Mouse (Mus musculus): ENCODE results near the gene Camsap2. TPM values are rescaled to one million over a fixed set of nuclear protein-coding genes. Genes with fewer than 3 reads are reported as not detected.

Gene Camsap2
- polyA plus RNA-seq, 1 experiment = not detected

DNA sequence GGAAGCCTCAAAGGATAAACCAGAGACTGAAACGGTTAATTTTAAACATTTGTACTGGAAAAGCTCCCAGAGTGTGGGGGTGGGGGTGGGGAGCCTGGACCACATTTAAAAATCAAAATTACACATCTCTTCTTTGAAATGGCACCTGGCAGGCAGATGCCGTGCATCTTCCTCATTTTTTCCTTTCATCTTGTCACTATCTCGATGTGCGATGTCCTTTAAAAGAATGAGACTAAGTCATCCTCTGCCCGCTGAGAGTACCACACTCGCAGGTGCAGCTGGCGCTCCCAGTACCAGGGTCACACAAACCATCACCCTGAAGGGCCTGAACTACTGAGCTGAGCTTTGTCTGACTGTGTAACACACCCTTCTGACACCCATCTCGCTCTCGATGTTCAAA is 87.4 kb downstream of the Camsap2 start:
- 72% methylated on average over 9 of the region's 9 CpGs for WGBS
- no peak overlapping the region for H3K27ac ChIP-seq (ENCODE audit: insufficient read depth, low read depth, low read length)
- H3K4me1 ChIP-seq (ENCODE audit: control insufficient read depth, insufficient read depth, low read length) = peaks cover 19% of the 10 kb centered on the region
- H3K4me3 ChIP-seq (ENCODE audit: insufficient read depth, low read depth, low read length) = no peak overlapping the region
- TF ChIP-seq POLR2A (IDR thresholded peaks at IDR 0.05; ENCODE audit: insufficient read depth, low read depth, low read length) (no peak), CTCF (IDR thresholded peaks at IDR 0.05; ENCODE audit: insufficient read depth, low read depth, low read length) (no peak)

- Histone ChIP-seq H3K4me3 (ENCODE audit: insufficient read depth, low read depth, low read length) (no peak overlapping the region), H3K27ac (ENCODE audit: insufficient read depth, low read depth, low read length) (no peak overlapping the region), H3K4me1 (ENCODE audit: control insufficient read depth, insufficient read depth, low read length) (peaks cover 10% of the 10 kb centered on the region)
- TF ChIP-seq POLR2A (IDR thresholded peaks at IDR 0.05; ENCODE audit: insufficient read depth, low read depth, low read length) = no peak
- no peak for TF ChIP-seq CTCF (IDR thresholded peaks at IDR 0.05; ENCODE audit: insufficient read depth, low read depth, low read length)
- WGBS = 75% methylated on average over 8 of the region's 8 CpGs
These were observed 90.2 kb downstream of the Camsap2 start for GRCm38 (mm10) chr1:136255657-136256056.

GRCm38 (mm10) chr1:136255174-136255573 is 90.7 kb downstream of the Camsap2 start:
- no peak overlapping the region for H3K27ac ChIP-seq (ENCODE audit: insufficient read depth, low read depth, low read length)
- TF ChIP-seq POLR2A (IDR thresholded peaks at IDR 0.05; ENCODE audit: insufficient read depth, low read depth, low read length) (no peak), CTCF (IDR thresholded peaks at IDR 0.05; ENCODE audit: insufficient read depth, low read depth, low read length) (no peak)
- H3K4me1 ChIP-seq (ENCODE audit: control insufficient read depth, insufficient read depth, low read length) = peaks cover 7% of the 10 kb centered on the region
- no peak overlapping the region for H3K4me3 ChIP-seq (ENCODE audit: insufficient read depth, low read depth, low read length)
- WGBS = 68% methylated on average over 6 of the region's 6 CpGs

DNA sequence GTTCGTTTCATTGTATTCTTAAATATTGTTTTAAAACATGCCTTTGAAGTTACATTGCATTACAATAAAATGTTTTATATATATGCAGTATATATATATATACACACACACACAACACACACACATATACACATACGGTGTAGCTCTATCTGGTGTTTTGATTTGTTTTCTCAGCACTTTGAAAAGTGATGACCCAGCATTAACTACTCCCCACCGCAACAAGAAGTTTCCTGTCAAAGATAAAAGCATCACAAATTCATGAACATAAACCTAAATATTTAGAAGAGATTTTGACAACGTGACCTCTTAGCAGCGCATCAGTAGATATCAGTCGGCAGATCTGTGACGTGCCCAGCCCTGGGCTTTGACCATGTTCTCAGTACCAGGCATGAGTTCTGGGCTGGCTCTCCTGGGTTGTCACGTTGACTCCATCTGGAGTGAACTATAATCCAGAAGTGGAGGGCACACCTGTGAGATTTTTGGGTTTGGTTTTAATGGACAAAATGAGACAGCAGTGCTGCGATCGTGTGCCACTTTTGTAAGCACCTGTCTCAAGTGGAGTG is 91.3 kb downstream of the Camsap2 start:
- H3K4me1 ChIP-seq (ENCODE audit: control insufficient read depth, insufficient read depth, low read length) = peaks cover 7% of the 10 kb centered on the region
- no peak overlapping the region for H3K4me3 ChIP-seq (ENCODE audit: insufficient read depth, low read depth, low read length)
- WGBS = 93% methylated on average over 10 of the region's 10 CpGs
- TF ChIP-seq POLR2A (IDR thresholded peaks at IDR 0.05; ENCODE audit: insufficient read depth, low read depth, low read length) = no peak
- no peak for TF ChIP-seq CTCF (IDR thresholded peaks at IDR 0.05; ENCODE audit: insufficient read depth, low read depth, low read length)
- no peak overlapping the region for H3K27ac ChIP-seq (ENCODE audit: insufficient read depth, low read depth, low read length)

DNA sequence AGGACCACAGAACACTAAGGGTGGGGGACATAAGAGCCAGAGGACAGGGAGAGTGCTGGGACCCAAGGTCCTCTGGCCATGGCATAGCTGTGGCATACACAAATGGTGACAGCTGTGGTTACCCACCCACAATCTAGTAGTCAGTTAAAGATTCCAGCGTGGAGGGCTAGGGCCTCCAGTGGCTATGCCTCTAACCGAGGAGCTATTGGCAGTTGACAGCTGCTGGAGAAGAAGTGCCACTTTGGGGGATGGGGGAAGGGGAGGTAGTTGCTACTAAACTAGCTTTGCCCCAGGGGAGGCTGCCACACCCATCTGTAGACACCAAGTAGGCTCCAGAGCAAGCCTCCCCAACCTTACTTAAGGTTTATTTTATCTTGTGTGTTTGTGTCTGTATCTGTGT is 92.4 kb downstream of the Camsap2 start:
- no peak overlapping the region for H3K4me3 ChIP-seq (ENCODE audit: insufficient read depth, low read depth, low read length)
- no peak for TF ChIP-seq CTCF (IDR thresholded peaks at IDR 0.05; ENCODE audit: insufficient read depth, low read depth, low read length)
- no peak for TF ChIP-seq POLR2A (IDR thresholded peaks at IDR 0.05; ENCODE audit: insufficient read depth, low read depth, low read length)
- H3K4me1 ChIP-seq (ENCODE audit: control insufficient read depth, insufficient read depth, low read length) = peaks cover 8% of the 10 kb centered on the region
- H3K27ac ChIP-seq (ENCODE audit: insufficient read depth, low read depth, low read length) = no peak overlapping the region
- 60% methylated on average over 2 of the region's 2 CpGs for WGBS

DNA sequence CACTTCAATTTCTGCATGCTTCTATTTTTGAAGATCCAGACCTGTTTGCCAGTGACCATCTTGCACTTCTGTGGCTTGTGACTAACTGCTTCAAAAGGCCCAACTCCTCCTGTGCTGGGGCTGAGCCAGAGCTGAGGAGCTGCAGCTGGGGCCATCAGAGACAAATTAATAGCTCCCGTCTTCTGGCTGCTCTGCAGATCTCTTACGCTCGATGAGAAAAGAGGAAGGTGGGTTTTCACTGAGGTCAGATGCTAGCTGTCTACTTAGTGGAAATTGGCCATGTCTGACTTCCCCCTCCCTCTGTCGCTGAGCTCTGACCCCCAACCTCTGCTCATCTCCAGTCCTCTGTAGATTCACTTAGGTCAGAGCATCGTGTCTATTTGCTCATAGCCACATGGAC is 96.2 kb downstream of the Camsap2 start:
- TF ChIP-seq CTCF (IDR thresholded peaks at IDR 0.05; ENCODE audit: insufficient read depth, low read depth, low read length) = no peak
- TF ChIP-seq POLR2A (IDR thresholded peaks at IDR 0.05; ENCODE audit: insufficient read depth, low read depth, low read length) = no peak
- peaks cover 8% of the 10 kb centered on the region for H3K4me1 ChIP-seq (ENCODE audit: control insufficient read depth, insufficient read depth, low read length)
- WGBS = 18% methylated on average over 5 of the region's 5 CpGs
- H3K27ac ChIP-seq (ENCODE audit: insufficient read depth, low read depth, low read length) = no peak overlapping the region
- no peak overlapping the region for H3K4me3 ChIP-seq (ENCODE audit: insufficient read depth, low read depth, low read length)

GRCm38 (mm10) chr1:136247393-136247792 is 98.5 kb downstream of the Camsap2 start:
- no peak for TF ChIP-seq CTCF (IDR thresholded peaks at IDR 0.05; ENCODE audit: insufficient read depth, low read depth, low read length)
- no peak for TF ChIP-seq POLR2A (IDR thresholded peaks at IDR 0.05; ENCODE audit: insufficient read depth, low read depth, low read length)
- Histone ChIP-seq H3K4me3 (ENCODE audit: insufficient read depth, low read depth, low read length) (no peak overlapping the region), H3K4me1 (ENCODE audit: control insufficient read depth, insufficient read depth, low read length) (peaks cover 8% of the 10 kb centered on the region), H3K27ac (ENCODE audit: insufficient read depth, low read depth, low read length) (no peak overlapping the region)
- WGBS = 95% methylated on average over 5 of the region's 5 CpGs

DNA sequence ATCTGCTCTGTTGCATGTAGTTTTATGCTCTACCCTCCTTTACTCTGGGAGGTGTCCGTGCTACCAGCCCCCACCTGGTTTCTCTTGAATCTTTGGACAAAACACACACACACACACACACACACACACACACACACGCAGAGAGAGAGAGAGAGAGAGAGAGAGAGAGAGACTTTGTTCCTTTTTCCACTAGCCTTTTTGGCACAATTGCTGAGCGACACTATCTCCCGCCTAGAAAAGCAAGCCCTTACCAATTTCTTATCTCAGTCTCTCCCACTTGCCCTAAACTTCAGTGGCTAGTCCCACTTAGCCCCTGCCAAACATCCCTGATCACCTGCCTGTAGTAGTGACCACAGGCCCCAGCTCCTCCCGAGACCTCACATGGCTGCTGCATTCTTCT is 101.4 kb downstream of the Camsap2 start:
- WGBS = 89% methylated on average over 5 of the region's 5 CpGs
- TF ChIP-seq CTCF (IDR thresholded peaks at IDR 0.05; ENCODE audit: insufficient read depth, low read depth, low read length) = no peak
- TF ChIP-seq POLR2A (IDR thresholded peaks at IDR 0.05; ENCODE audit: insufficient read depth, low read depth, low read length) = no peak
- Histone ChIP-seq H3K4me3 (ENCODE audit: insufficient read depth, low read depth, low read length) (no peak overlapping the region), H3K27ac (ENCODE audit: insufficient read depth, low read depth, low read length) (no peak overlapping the region), H3K4me1 (ENCODE audit: control insufficient read depth, insufficient read depth, low read length) (peaks cover 2% of the 10 kb centered on the region; the same call in 1 of the 2 replicates)

GRCm38 (mm10) chr1:136241801-136242200 is 104.1 kb downstream of the Camsap2 start:
- WGBS = 81% methylated on average over 7 of the region's 7 CpGs
- H3K4me3 ChIP-seq (ENCODE audit: insufficient read depth, low read depth, low read length) = no peak overlapping the region
- H3K27ac ChIP-seq (ENCODE audit: insufficient read depth, low read depth, low read length) = no peak overlapping the region
- no peak for TF ChIP-seq CTCF (IDR thresholded peaks at IDR 0.05; ENCODE audit: insufficient read depth, low read depth, low read length)
- TF ChIP-seq POLR2A (IDR thresholded peaks at IDR 0.05; ENCODE audit: insufficient read depth, low read depth, low read length) = no peak
- H3K4me1 ChIP-seq (ENCODE audit: control insufficient read depth, insufficient read depth, low read length) = no peaks in the 10 kb centered on the region

GRCm38 (mm10) chr1:136238495-136238894 is 107.4 kb downstream of the Camsap2 start:
- Histone ChIP-seq H3K4me1 (ENCODE audit: control insufficient read depth, insufficient read depth, low read length) (peaks cover 5% of the 10 kb centered on the region), H3K27ac (ENCODE audit: insufficient read depth, low read depth, low read length) (no peak overlapping the region), H3K4me3 (ENCODE audit: insufficient read depth, low read depth, low read length) (no peak overlapping the region)
- WGBS = 77% methylated on average over 4 of the region's 4 CpGs
- TF ChIP-seq CTCF (IDR thresholded peaks at IDR 0.05; ENCODE audit: insufficient read depth, low read depth, low read length) (no peak), POLR2A (IDR thresholded peaks at IDR 0.05; ENCODE audit: insufficient read depth, low read depth, low read length) (no peak)

Measured in olfactory bulb, adult 2 months (tissue).